Mouse (Mus musculus) stomach, embryonic 14.5 days (tissue): ENCODE data around the gene Ptprg. TPM values are rescaled to one million over a fixed set of nuclear protein-coding genes. Genes with fewer than 3 reads are reported as not detected.
A peak's percentile ranks its signal among the peaks of the same experiment; 100 is the strongest.

ENCODE experiments used
- ATAC-seq: fragments of 200-750 bp; cut with Nextera tagmentation; 2 replicates; pipeline ENCODE4 v1.8.0; 2017; ENCODE audit warnings: low read depth, moderate TSS enrichment; ENCODE audit not compliant: insufficient number of reproducible peaks, insufficient read depth, low FRiP score
- H3K27ac ChIP-seq: fragments of 300-500 bp; sonication (generic); 2 replicates; pipeline ENCODE4 v1.5.1; 2014; ENCODE audit warnings: mild to moderate bottlenecking, low read length, moderate library complexity, mixed read lengths
- H3K27me3 ChIP-seq: fragments of 300-500 bp; sonication (generic); 2 replicates; pipeline ENCODE4 v1.6.1; 2014; ENCODE audit warnings: low read length, control low read depth, mixed read lengths; ENCODE audit not compliant: control insufficient read depth, insufficient read depth
- H3K36me3 ChIP-seq: fragments of 300-500 bp; sonication (generic); 2 replicates; pipeline ENCODE4 v1.6.1; 2014; ENCODE audit warnings: mild to moderate bottlenecking, control low read depth, low read length, moderate library complexity, mixed read lengths; ENCODE audit not compliant: control insufficient read depth, insufficient read depth
- H3K4me1 ChIP-seq: fragments of 300-500 bp; sonication (generic); 2 replicates; pipeline ENCODE4 v1.6.1; 2014; ENCODE audit warnings: low read length, control low read depth, mixed read lengths; ENCODE audit not compliant: control insufficient read depth, insufficient read depth
- H3K4me2 ChIP-seq: fragments of 300-500 bp; sonication (generic); replicated peaks from 2 replicates; pipeline ENCODE4 v1.6.1; 2014; ENCODE audit warnings: low read depth, low read length, control low read depth
- H3K4me3 ChIP-seq: fragments of 300-500 bp; sonication (generic); 2 replicates; pipeline ENCODE4 v1.5.1; 2014; ENCODE audit warnings: low read depth, low read length, control low read depth
- H3K9ac ChIP-seq: fragments of 300-500 bp; sonication (generic); replicated peaks from 2 replicates; pipeline ENCODE4 v1.6.1; 2014; ENCODE audit warnings: low read depth, mild to moderate bottlenecking, control low read depth, low read length, moderate library complexity, mixed read lengths
- H3K9me3 ChIP-seq: fragments of 300-500 bp; sonication (generic); 2 replicates; pipeline ENCODE4 v1.6.1; 2016; ENCODE audit warnings: low read depth, low read length, control low read depth; ENCODE audit not compliant: control insufficient read depth
- WGBS: fragments of 180-500 bp; shearing (Covaris S2); extraction: QIAGEN DNeasy Blood & Tissue Kit; methylation state at CpG from one replicate; pipeline ENCODE4 v1.1.7; 2014; 5-methylcytosine and 5-hydroxymethylcytosine counted together
- polyA plus RNA-seq: library from polyadenylated mRNA; unstranded; fragments of >200 nt; fragmentation: Nextera tagmentation; extraction: Ambion mirVana; gene quantifications from 2 replicates; pipeline ENCODE4 v1.2.1, GENCODE M21; 2014

The Ptprg gene
- polyA plus RNA-seq, 1 experiment from 2014 or later, result 31.3 TPM

DNA sequence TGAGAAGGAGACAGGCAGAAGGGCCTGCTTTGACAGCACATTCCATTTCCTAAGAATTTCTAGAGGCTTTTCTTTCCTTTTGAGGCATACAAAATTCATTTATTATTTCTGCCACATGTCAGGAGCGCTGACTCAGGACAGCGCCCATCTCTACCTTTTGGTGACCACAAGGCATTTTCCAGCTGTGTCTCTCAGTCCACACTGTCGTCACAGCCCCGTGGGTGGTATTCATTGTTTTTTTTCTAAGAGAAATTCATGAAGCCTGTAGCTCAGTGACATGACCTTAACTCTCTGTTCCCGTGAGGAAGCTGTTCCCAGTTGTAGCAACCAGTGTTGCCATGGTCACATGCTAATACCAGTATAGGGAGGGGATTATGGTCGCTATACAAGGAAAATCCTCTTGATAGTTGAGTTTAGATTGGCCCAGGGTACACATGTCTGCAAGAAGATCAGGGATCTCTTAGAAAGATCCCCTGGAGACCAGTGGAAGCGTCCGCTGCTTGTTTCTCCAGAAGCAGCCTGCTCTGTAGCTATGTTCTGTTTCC, 590.7 kb downstream of the Ptprg start:
- no peak overlapping the region for H3K4me2 ChIP-seq
- no peaks in the 10 kb centered on the region for H3K27me3 ChIP-seq
- H3K9ac ChIP-seq, result no peak overlapping the region
- no peak for ATAC-seq
- H3K9me3 ChIP-seq, result no peaks in the 10 kb centered on the region
- H3K4me3 ChIP-seq, result no peak overlapping the region
- 58% methylated on average over 8 of the region's 8 CpGs for WGBS
- H3K27ac ChIP-seq, result no peak overlapping the region
- H3K36me3 ChIP-seq, result no peaks in the 10 kb centered on the region
- H3K4me1 ChIP-seq, result no peaks in the 10 kb centered on the region

DNA sequence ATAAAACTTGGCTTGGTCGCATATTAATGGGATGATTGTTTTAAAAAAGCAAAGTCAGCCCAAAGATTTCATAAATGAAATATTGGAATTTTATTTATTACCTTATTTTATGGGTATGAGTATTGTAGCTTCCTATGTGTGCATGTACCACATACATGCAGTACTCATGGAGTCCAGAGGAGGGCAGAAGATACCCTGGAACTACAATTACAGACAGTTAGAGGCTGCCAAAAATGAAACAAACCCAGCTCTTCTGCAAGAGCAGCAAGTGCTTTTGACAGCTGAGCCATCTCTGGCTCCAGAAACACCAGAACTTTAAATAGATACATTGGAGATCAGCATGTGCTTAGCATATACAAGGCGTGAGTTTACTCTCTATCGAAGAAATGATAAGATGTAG, 592.6 kb downstream of the Ptprg start:
- Histone ChIP-seq H3K27me3 (no peaks in the 10 kb centered on the region), H3K4me1 (no peaks in the 10 kb centered on the region), H3K9me3 (no peaks in the 10 kb centered on the region), H3K9ac (no peak overlapping the region), H3K36me3 (no peaks in the 10 kb centered on the region), H3K4me2 (no peak overlapping the region), H3K27ac (no peak overlapping the region), H3K4me3 (no peak overlapping the region)
- ATAC-seq, result no peak
- WGBS, result 92% methylated on average over 3 of the region's 3 CpGs

DNA sequence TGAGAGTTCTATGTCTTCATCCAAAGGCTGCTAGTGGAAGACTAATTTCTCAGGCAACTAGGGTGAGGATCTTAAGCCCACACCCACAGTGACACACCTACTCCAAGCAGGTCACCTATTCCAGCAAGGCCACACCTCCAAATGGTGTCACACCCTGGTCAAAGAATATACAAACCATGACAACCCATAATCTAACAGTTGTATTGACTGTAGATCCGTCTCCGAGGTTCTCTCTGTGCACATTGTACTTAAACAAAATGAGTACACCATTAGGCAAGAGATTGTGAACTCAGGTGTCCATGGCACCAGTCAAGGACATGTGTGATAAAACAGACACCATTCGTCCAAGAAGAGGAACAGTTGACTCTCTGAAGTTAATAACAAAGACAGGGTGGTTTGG, 596.2 kb downstream of the Ptprg start:
- Histone ChIP-seq H3K4me3 (no peak overlapping the region), H3K4me1 (no peaks in the 10 kb centered on the region), H3K9me3 (no peaks in the 10 kb centered on the region), H3K9ac (no peak overlapping the region), H3K27me3 (no peaks in the 10 kb centered on the region), H3K36me3 (no peaks in the 10 kb centered on the region), H3K27ac (no peak overlapping the region), H3K4me2 (no peak overlapping the region)
- WGBS, result 81% methylated on average over 3 of the region's 3 CpGs
- no peak for ATAC-seq

GRCm38 (mm10) chr14:12151927-12152326, 598.6 kb downstream of the Ptprg start:
- Histone ChIP-seq H3K9me3 (no peaks in the 10 kb centered on the region), H3K27me3 (no peaks in the 10 kb centered on the region), H3K27ac (no peak overlapping the region), H3K36me3 (no peaks in the 10 kb centered on the region), H3K4me3 (no peak overlapping the region), H3K4me1 (no peaks in the 10 kb centered on the region), H3K9ac (no peak overlapping the region), H3K4me2 (no peak overlapping the region)
- peak; percentile 67; the same call in 1 of the 2 replicates for ATAC-seq
- 46% methylated on average over 3 of the region's 3 CpGs for WGBS

GRCm38 (mm10) chr14:12152748-12153147, 599.4 kb downstream of the Ptprg start:
- no peaks in the 10 kb centered on the region for H3K27me3 ChIP-seq
- no peak overlapping the region for H3K4me2 ChIP-seq
- H3K4me1 ChIP-seq, result no peaks in the 10 kb centered on the region
- H3K4me3 ChIP-seq, result no peak overlapping the region
- no peaks in the 10 kb centered on the region for H3K9me3 ChIP-seq
- WGBS, result 96% methylated on average over 6 of the region's 6 CpGs
- H3K9ac ChIP-seq, result no peak overlapping the region
- ATAC-seq, result no peak
- no peaks in the 10 kb centered on the region for H3K36me3 ChIP-seq
- H3K27ac ChIP-seq, result no peak overlapping the region

DNA sequence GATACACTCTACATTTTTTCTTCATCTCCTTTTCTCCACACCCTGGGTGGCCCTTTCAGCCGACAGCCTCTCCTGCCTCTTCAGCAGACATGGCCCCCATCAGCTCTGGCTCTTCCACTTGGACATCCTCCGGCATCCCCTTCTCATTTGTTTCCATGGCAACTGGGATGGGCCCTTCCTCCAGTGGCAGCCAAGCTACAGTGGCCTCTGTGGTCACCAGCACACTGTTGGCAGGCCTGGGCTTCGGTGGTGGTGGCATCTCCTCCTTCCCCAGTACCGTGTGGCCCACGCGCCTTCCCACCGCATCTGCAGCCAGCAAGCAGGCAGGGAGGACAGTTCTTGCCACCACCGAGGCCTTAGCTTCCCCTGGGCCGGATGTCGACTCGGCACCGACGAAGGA, 600.3 kb downstream of the Ptprg start:
- WGBS, result 85% methylated on average over 13 of the region's 13 CpGs
- ATAC-seq, result no peak
- H3K36me3 ChIP-seq, result no peaks in the 10 kb centered on the region
- no peaks in the 10 kb centered on the region for H3K4me1 ChIP-seq
- H3K4me3 ChIP-seq, result no peak overlapping the region
- H3K27ac ChIP-seq, result no peak overlapping the region
- H3K4me2 ChIP-seq, result no peak overlapping the region
- no peaks in the 10 kb centered on the region for H3K9me3 ChIP-seq
- no peak overlapping the region for H3K9ac ChIP-seq
- no peaks in the 10 kb centered on the region for H3K27me3 ChIP-seq

DNA sequence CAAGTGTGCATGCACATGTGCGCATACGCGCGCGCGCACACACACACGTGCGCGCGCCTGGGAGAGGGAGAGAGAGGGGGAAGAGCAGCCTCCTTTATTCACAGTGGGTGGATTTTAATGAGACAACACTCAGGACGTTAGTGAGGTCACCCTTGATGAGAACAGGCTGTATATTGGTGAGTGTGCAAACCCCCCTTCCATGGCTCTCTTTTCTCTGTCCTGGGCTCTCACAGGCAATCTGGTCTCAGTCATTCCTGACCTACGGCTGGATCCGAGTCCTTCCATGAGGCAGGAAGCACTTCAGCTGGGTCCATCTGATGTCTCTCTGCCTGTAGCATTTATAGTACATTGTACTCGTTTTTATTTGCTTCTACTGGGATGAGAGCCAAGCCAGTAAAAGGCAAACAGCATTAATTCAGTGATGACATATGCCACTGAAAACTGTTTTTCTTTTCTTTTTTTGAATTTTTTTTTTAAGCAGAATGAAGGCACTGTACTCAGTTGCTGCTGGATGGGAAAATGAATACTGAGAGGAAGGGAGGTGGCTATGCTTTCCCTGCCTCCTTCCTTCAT, 608.5 kb downstream of the Ptprg start:
- Histone ChIP-seq H3K4me2 (no peak overlapping the region), H3K36me3 (no peaks in the 10 kb centered on the region; the same call in 1 of the 2 replicates), H3K4me3 (no peak overlapping the region), H3K9me3 (no peaks in the 10 kb centered on the region), H3K27me3 (no peaks in the 10 kb centered on the region), H3K27ac (peak overlapping the region; percentile 72), H3K4me1 (peaks cover 11% of the 10 kb centered on the region), H3K9ac (no peak overlapping the region)
- WGBS, result 75% methylated on average over 14 of the region's 14 CpGs
- peak; percentile 86; the same call in 1 of the 2 replicates for ATAC-seq

GRCm38 (mm10) chr14:12162331-12162854, 609.1 kb downstream of the Ptprg start:
- 64% methylated on average over 5 of the region's 5 CpGs for WGBS
- Histone ChIP-seq H3K4me3 (no peak overlapping the region), H3K4me2 (no peak overlapping the region), H3K9me3 (no peaks in the 10 kb centered on the region), H3K27me3 (no peaks in the 10 kb centered on the region), H3K36me3 (peaks cover 3% of the 10 kb centered on the region; the same call in 1 of the 2 replicates), H3K9ac (no peak overlapping the region), H3K27ac (peak overlapping the region; percentile 69; the same call in 1 of the 2 replicates), H3K4me1 (peaks cover 11% of the 10 kb centered on the region)
- no peak for ATAC-seq
